Mouse (Mus musculus): ENCODE measurements around the gene Ubtd2.

DNA sequence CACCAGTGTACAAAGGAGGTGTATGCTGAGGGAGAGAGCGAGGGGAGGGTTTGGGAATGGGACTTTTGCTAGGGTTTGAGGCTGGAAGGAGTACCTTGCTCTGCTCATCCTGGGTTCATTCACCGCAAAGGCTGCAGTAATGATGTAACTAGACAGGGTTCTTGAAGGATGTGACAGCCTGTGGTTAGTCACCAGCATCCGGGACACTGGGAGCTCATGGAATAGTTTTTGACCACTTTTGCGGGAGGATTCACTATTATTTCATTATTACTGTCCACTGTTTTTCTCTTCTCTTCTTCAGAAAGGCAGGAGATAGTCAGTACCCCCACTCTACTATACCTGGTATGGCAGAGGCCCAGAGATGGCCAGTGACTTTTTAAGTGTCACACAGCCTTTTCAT is 87.0 kb downstream of the Ubtd2 start:
- TF ChIP-seq POLR2A (IDR thresholded peaks at IDR 0.05; ENCODE audit: borderline replicate concordance, extremely low read depth, low read depth, low read length) (no peak), CTCF (IDR thresholded peaks at IDR 0.05; ENCODE audit: insufficient read depth, low read length) (no peak)

Data from lung, adult 2 months (tissue).